Mouse (Mus musculus) forebrain, embryonic 15.5 days (tissue): ENCODE measurements at regions not wholly inside any gene's neighbourhood (a gene's known extent, or its start where the extent isn't known, plus 50 kb on each side); places are given as distances from the start of the nearest gene placed in this dataset.

ENCODE experiments used
- ATAC-seq: fragments of 200-750 bp; cut with Nextera tagmentation; replicated peaks from 2 replicates; pipeline ENCODE4 v1.8.0; 2017; ENCODE audit warnings: mild to moderate bottlenecking, moderate TSS enrichment, moderate library complexity
- H3K27ac ChIP-seq: fragments of 300-500 bp; sonication (generic); replicated peaks from 2 replicates; pipeline ENCODE4 v1.5.1; 2015; ENCODE audit warnings: mild to moderate bottlenecking, inconsistent platforms
- H3K27me3 ChIP-seq: fragments of 300-500 bp; sonication (generic); 2 replicates; pipeline ENCODE4 v1.6.1; 2015; ENCODE audit warnings: inconsistent platforms
- H3K36me3 ChIP-seq: fragments of 300-500 bp; sonication (generic); 2 replicates; pipeline ENCODE4 v1.6.1; 2015; ENCODE audit warnings: mild to moderate bottlenecking, inconsistent platforms
- H3K4me1 ChIP-seq: fragments of 300-500 bp; sonication (generic); 2 replicates; pipeline ENCODE4 v1.6.1; 2015; ENCODE audit warnings: inconsistent platforms
- H3K4me2 ChIP-seq: fragments of 300-500 bp; sonication (generic); replicated peaks from 2 replicates; pipeline ENCODE4 v1.6.1; 2015; ENCODE audit warnings: mild to moderate bottlenecking, inconsistent platforms
- H3K4me3 ChIP-seq: fragments of 300-500 bp; sonication (generic); 2 replicates; pipeline ENCODE4 v1.5.1; 2015; ENCODE audit warnings: mild to moderate bottlenecking, inconsistent platforms
- H3K9ac ChIP-seq: fragments of 300-500 bp; sonication (generic); replicated peaks from 2 replicates; pipeline ENCODE4 v1.6.1; 2015; ENCODE audit warnings: mild to moderate bottlenecking, inconsistent platforms
- H3K9me3 ChIP-seq: fragments of 300-500 bp; sonication (generic); 2 replicates; pipeline ENCODE4 v1.6.1; 2016; ENCODE audit warnings: inconsistent platforms
- WGBS: fragments of 180-500 bp; shearing (Covaris S2); methylation state at CpG from one replicate; pipeline ENCODE4 v1.1.7; 2015; ENCODE audit warnings: mixed read lengths; 5-methylcytosine and 5-hydroxymethylcytosine counted together

- no peak overlapping the region for H3K9ac ChIP-seq
- ATAC-seq = no peak
Measured at GRCm38 (mm10) chr7:136840224-136840623, 54.2 kb upstream of the Mgmt start.

GRCm38 (mm10) chr7:136842751-136843150, 51.7 kb upstream of the Mgmt start:
- 79% methylated on average over 7 of the region's 7 CpGs for WGBS
- Histone ChIP-seq H3K4me3 (no peak overlapping the region), H3K27ac (no peak overlapping the region), H3K4me1 (peaks cover 41% of the 10 kb centered on the region), H3K4me2 (no peak overlapping the region), H3K36me3 (no peaks in the 10 kb centered on the region), H3K27me3 (peaks cover 43% of the 10 kb centered on the region), H3K9me3 (no peaks in the 10 kb centered on the region), H3K9ac (no peak overlapping the region)
- ATAC-seq = no peak

More at GRCm38 (mm10) chr7:136840224-136840623, 54.2 kb upstream of the Mgmt start:
- WGBS = 58% methylated on average over 7 of the region's 7 CpGs
- Histone ChIP-seq H3K27me3 (peaks cover 31% of the 10 kb centered on the region; the same call in 1 of the 2 replicates), H3K4me3 (no peak overlapping the region), H3K4me2 (no peak overlapping the region), H3K4me1 (peaks cover 28% of the 10 kb centered on the region), H3K9me3 (no peaks in the 10 kb centered on the region), H3K27ac (no peak overlapping the region), H3K36me3 (no peaks in the 10 kb centered on the region)

- no peak overlapping the region for H3K27ac ChIP-seq
- no peaks in the 10 kb centered on the region for H3K36me3 ChIP-seq
- WGBS = 6% methylated on average over 5 of the region's 5 CpGs
- no peak for ATAC-seq
- no peak overlapping the region for H3K9ac ChIP-seq
- H3K9me3 ChIP-seq = no peaks in the 10 kb centered on the region
- peaks cover 41% of the 10 kb centered on the region for H3K4me1 ChIP-seq
- no peak overlapping the region for H3K4me3 ChIP-seq
- no peak overlapping the region for H3K4me2 ChIP-seq
- peaks cover 42% of the 10 kb centered on the region for H3K27me3 ChIP-seq
Measured at GRCm38 (mm10) chr7:136844282-136844681, 50.1 kb upstream of the Mgmt start.
